Mouse (Mus musculus): ENCODE results near the gene Ctnnbl1.

The Ctnnbl1 gene

DNA sequence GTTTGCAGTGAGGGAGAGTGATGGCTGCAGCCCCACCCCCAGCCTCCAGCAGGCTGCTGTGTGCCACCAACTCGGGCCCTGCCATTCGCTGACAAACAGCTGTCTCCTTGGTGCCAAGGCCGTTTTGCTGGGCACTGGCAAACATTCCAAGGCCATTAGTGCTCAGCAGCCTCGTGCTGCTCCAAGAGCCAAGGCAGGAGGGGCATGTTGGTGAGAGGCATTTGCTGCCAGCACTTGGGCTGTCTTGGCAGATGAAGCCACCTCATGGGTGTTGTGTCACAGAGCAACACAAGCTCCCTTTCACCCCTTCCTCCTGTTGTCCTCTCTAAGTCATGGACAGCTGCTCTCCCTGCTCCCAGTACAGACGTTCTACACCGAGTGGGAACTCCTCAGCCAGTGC is 136.0 kb downstream of the Ctnnbl1 start:
- peak; percentile 74 for DNase-seq (ENCODE audit: inconsistent ontology term)

DNA sequence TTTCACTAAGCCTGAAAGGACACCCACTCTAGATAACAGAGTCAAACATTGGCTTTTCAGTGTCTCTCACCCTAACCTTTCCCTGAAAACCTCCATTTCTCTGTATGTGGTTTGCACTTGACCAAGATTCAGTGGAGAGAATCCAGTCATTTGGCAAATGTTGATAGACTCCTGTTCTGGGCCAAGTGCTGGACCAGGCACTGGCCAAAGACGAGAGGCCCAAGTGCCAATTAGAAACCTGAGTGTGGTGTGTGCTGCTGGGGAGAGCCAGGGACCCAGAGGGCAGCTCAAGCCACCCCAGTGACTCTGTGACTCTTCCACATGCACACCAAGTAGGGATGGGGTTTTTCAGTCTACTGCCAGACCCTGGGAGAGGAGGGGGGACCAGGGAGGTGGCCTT is 136.5 kb downstream of the Ctnnbl1 start:
- peak; percentile 44 for DNase-seq (ENCODE audit: inconsistent ontology term)

DNA sequence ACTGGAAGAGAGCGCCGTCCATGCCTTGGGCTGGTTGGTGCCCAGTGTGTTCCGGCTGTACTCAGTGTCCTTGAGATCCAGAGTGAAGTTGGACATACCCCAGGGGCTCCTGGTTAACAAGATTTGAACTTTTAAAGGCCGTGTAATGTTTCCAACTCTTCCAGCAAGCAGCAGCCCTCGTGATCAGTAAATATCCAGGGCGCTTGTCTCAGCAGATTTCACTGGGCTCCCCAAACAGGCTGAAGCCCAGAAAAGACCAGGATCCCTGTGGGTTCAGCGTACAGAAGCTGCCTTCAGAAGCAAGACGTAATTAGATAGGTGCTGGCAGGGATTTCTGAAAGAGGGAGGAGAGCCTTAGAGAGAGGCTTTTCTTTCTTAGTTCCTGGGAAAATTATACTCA is 137.9 kb downstream of the Ctnnbl1 start:
- DNase-seq (ENCODE audit: inconsistent ontology term), result no peak

DNA sequence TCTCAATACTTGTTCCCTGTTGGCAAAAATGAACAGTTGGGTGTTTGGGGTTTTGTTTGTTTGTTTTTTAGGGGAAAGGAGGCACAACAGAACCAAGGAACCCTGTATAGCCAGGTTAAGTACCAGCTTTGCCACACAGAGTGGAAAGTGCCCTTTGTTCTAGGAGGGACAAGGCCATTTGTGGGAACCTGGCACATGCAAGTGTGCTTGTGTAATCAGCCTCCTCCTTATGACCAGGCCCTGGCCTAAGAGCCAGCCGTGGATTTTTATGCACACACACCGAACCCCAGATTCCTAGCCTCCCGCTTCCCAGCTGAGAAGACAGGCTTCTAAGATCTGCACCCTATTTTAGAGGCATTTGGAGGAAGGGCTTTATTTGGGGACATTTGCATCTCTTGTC is 140.2 kb downstream of the Ctnnbl1 start:
- no peak for DNase-seq (ENCODE audit: inconsistent ontology term)

DNA sequence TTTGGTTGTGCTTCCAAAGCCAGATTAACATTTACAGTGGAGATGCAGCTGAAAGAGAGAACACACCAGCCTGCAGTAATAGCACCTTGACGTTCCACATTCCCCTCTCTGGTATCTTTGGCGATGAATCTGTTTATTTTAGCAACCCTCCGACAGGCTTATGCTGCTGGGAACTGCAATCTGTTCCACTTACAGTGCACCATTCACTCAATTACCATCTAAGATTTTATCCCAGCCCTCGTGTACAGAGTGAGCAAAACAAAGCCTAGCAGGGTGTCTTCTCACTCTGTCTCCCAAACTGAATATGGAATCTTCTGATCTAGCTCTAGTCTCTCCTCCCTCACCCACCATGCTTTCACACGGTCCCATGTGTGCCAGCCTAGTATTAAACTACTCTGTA is 140.8 kb downstream of the Ctnnbl1 start:
- no peak for DNase-seq (ENCODE audit: inconsistent ontology term)

DNA sequence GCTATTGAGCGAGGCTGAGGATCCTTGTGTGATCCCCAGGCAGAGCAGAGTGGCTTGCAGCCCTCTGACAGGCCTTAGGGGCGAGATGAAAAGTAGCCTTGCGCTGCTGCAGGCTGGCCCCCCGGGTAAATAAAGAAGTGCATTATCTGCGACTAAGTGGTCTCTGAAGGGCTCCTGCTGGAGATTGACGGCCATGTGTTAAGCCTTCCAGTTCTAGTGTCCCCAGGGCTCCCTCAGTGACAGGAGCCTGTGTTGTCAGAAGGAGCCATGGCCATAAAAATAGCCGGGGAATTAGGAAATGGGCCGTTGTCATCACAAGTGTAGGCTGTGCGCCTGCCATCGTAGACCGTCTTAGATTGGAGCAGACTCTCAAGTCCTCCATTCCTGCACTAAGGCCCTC is 144.7 kb downstream of the Ctnnbl1 start:
- DNase-seq (ENCODE audit: inconsistent ontology term), result no peak

DNA sequence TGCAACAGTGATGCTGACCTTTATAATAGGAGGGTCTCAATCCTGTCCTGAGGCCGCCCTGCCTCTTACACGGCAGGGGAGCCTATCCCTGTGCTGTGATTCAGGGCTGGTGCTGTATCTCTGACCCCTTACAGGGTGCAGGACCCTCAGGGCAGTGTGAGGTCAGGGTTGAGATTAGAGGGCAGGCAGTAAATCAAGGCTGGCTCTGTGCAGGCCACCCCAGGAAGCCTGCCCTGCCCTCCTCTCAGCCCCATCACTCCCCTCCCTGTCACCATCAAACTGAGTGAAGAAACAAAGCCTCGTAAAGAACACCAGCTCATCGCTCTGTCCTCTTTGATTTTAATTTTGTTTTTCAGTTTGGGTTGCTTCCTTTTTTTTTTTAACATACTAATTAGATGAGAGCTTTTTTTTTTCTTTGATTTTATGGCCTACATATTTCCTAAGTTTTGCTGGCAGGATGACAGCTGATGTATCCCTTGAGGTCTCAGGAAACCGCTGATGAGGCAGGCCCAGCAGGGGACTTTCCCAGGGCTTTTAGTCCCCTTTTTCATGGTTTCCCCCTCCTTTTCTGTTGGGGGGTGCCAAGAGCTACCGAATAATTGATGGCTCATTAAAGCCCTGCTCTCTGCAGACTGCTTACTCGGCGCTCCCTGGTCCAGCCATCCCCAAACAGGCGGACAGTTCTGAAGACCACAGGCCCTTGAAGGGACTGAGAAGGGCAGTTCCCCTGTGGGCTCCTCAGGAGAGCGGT is 150.2 kb downstream of the Ctnnbl1 start:
- DNase-seq (ENCODE audit: inconsistent ontology term), result peak; percentile 89

DNA sequence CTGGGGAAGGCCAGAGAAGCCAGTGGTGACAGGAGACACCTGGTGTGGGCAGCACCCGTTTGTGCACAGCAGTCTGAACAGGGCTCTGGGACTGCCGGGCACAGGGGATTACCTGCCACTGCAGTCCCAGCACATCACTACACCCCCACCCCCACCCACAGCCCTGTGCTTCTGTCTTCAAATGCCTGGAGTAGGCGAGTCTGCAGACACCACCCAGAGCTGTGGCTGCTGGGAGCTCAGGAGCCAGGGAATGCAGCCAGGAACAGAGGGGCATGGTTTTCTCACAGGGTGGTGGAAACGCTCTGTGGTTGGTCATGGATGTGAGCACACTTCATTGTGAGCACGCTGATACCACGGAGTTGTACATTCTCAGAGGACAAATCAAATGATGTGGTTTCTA is 154.0 kb downstream of the Ctnnbl1 start:
- no peak for DNase-seq (ENCODE audit: inconsistent ontology term)

DNA sequence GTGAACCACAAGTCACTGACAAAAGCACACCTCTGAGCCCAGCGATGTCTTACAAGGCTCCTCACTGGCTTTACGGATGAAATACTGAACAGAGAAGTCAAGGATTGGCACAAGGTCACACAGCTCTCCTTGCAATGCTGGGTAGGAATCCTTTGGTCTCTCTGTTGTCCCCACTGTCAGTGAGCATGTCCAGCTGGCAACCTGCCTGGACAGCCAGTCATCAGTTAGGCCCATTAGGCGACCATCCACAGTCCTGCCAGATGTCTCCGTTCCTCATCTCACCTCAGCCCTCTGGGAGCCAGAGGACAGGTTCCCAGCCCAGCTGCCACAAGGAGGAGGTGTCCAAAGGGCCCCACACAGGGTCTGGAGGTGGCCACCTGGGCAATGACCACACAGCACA is 159.9 kb downstream of the Ctnnbl1 start:
- DNase-seq (ENCODE audit: inconsistent ontology term), result peak; percentile 24

DNA sequence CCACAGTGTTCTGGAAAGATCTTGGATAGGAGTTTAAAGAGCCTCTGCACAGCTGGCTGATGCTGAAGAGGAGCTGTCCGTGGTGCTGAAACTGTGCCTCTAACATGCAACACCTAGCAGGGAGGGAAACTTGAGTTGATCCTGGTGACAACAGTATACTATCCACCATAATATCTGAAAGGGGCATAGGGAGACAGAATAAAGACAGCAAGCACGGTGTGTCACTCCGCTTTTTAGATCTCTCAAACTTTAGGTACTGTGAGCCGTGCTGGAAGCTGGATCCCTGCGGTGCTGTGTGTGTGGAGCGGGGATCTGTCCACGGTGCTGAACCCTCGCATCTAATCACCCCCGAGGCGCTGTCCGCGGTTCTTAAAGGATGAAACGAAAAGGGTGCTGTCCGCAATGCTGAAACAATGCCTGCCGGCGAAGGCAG is 176.0 kb downstream of the Ctnnbl1 start:
- peak; percentile 87 for DNase-seq (ENCODE audit: inconsistent ontology term)

DNA sequence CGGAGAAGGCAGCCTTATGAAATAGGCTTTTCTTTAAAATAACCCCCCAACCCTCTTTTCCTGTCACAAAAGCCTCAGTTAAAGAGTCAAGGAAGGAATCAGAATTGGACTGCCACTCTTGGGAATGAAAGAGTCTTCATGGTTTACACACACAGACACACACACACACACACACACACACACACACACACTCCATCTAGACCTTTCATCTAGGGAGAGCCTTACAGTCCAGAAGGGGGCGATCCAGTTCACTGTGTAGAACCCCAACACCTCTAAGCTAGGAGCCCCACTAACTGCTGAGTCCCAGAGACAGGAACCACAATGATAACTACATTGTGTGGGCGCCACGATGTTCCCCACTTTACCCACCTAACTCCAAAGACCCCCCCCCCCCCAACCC is 176.5 kb downstream of the Ctnnbl1 start:
- no peak for DNase-seq (ENCODE audit: inconsistent ontology term)

DNA sequence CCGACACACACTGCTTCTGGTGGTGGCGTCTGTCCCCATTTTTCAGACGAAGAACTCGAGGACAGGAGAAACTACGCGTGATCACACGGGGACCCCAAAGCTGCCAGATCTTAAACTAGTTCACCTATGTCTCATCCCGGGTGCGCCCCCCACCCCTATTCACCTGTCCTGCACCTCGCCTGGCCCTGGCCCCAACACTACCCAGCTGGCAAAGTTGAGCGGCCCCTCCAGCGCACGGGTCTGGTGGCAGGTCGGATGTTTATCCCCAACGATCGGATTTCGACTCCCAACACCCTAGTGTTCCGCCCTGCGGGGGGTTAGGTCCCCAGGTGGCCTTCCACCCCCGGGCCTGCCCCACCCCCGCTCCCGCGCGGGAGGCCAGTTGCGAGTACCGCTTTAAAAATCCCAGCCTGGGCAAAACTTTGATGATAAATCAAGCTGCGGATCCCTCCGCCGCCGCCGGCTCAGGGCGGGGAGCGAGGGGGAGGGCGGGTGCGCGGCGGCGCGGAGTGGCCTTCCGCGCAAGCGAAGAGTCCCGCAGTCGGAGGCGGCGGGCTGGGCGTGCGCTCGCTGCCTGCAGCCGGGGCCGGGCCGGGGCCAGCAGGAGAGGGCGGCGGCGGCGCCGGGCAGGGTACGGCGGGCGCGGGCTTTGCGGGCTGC is 177.0 kb downstream of the Ctnnbl1 start, which contains the start of gene Vstm2l:
Gene Vstm2l, plus strand, starts transcription at position 549 of the 660 bp plus-strand sequence.
- peak; percentile 17 for DNase-seq (ENCODE audit: inconsistent ontology term)

DNA sequence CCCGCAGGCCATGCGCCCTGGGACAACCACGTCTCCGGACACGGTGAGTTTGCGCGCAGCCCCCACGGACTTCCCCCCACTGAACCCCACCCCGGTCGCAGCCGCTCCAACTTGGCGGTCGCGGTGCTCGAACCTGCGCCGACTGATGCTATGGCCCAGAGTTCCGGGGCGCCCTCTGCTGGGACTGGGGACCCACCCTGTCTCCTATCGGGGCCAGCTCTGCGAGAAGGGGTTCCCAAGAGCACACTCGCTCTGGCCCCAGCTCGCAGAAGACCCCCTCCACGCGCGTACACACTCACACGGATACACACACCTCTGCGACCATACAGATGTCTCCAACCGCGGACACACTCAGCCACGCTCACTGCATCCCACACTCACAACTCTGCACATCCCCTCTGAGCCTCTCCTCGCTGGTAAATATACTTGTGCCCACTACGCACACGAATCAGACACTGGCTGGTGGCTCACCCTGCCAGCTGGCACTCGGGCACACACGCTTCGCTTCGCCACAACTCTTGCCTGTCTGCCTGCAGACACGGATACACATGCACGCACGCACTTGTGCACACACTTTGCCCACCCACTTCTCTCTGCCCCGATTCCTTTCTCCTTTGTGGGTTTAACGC is 177.8 kb downstream of the Ctnnbl1 start:
- no peak for DNase-seq (ENCODE audit: inconsistent ontology term)

DNA sequence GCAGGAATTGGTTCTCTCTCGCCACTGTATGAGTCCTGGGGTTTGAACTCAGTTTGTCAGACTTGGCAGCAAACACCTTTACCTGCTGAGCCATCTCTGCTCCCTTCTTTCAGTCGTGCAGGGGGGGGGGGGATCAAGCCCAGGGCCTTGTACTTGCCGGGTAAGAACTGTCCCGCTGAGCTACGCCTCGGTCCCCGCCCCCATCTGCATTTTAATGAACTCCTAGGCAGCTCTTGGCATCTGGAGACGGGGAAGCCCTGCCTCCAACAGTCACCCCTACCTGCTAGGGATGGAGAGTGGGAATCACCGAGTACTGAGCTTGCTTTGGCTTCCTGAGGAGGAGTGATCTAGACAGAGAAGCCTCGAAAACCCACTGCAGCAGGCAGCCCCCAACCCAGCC is 181.3 kb downstream of the Ctnnbl1 start:
- DNase-seq (ENCODE audit: inconsistent ontology term), result no peak

DNA sequence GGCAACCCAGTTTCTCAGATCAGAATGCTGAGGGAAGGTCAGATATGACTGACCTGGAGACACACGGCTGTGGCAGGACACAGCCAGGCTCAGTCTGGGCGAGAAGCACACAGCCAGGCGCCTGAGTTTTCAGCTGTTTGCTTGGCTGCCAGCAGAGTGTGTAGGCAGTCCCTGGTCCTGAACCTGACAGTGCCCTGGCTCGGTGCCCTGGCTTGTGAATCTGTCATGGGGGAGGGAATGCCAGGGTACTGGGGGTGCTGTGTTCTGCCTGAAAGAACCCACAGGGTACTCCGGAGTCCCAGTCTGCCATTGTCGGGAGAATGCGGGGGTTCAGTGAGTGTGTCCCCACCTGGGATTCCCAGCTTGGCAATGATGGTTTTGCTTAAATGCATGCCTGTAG is 184.3 kb downstream of the Ctnnbl1 start:
- DNase-seq (ENCODE audit: inconsistent ontology term), result no peak

DNA sequence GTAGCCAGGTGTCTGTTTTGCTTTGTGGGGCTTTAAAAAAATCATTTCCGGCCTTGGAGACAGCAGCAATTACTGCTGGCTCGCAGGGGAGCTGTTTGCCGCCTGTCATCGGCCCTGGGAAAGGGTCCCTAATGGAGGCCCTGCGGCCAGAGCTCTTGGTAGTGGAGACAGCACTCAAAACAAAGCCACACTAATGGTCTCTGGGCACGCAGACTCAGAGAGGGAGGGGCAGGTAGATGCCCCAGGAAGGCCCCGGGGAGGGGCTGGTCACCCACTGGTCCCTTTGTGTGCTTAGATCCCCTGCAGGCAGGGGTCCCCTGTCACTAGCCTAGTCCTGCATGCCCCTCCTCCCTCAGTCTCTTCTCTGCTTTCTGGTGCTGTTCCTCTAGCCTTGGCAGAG is 186.2 kb downstream of the Ctnnbl1 start:
- no peak for DNase-seq (ENCODE audit: inconsistent ontology term)

DNA sequence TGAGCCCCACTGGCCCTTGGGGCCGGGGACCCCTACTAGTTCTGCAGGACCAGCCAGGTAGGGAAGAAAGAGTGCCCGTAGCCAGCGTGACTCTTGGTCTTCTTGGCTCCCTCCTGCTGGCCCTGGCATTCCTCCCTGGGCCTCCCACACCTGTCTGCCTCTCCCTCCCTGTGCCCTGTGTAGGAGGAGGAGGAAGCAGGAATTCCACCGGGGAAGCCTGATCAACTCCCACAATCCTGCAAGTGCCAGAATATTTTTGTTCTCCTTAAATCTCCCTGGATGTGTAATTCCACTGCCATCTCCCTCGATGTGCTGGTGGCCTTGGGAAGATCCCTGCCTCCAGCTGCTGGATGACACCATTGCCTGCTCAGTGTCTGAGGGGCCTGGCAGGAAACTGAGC is 187.3 kb downstream of the Ctnnbl1 start:
- no peak for DNase-seq (ENCODE audit: inconsistent ontology term)

DNA sequence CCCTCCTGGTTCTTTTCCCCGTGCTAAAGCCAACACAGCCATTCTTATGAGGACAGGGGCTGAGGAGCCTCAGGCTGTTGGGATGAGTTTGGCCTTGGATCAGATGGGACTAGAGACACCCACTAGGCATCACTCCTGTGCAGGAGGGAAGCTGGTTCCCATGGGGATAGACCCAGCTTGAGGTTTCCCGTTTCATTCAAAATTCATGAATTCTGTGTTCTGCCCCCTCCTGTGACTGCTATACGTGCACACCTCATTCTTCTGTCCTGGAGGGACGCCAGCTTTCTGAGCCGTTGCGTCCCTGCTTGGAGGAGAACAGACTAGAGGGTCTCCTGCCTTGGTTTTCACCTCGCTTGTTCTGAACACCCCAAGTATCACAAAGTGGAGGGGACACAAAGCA is 189.3 kb downstream of the Ctnnbl1 start:
- DNase-seq (ENCODE audit: inconsistent ontology term), result no peak

DNA sequence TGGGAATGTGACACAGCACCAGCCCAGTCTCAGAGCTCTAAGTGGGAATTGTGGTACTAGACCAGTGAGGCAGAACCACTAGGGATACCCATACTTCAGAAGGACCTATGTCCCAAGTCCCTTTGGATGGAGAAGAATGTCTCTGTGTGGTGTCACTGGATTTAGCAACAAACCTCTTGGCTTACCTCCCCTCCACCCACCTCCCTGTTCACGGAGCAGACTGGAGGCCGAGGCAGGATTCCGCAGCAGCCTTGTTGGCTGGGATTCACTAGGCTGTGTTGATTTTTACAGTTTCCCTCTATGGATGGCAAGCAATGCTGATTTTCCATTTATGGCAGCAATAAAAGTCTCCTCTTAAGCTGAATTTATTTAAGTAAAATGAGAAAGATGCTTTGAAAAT is 189.7 kb downstream of the Ctnnbl1 start:
- DNase-seq (ENCODE audit: inconsistent ontology term), result no peak

DNA sequence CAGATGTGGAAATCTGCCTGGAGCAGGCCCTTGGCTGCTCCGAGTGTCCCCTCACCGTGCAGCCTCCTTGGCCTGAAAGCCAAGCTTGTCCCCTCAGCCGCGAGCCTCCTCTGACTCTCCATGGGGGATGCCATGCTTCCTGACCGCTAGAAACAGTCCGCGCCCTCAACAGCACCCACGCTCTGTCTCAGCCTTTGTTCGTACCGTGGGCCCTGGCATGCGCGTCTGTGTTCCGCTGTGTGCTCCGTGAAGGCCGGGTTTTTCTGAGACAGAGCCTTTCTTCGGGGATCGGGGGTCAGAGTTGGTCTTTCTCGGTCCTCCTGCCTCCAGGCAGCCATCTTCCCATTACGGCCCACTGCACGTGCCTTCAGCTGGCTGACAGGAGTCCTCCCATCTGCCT is 190.2 kb downstream of the Ctnnbl1 start:
- DNase-seq (ENCODE audit: inconsistent ontology term), result no peak

DNA sequence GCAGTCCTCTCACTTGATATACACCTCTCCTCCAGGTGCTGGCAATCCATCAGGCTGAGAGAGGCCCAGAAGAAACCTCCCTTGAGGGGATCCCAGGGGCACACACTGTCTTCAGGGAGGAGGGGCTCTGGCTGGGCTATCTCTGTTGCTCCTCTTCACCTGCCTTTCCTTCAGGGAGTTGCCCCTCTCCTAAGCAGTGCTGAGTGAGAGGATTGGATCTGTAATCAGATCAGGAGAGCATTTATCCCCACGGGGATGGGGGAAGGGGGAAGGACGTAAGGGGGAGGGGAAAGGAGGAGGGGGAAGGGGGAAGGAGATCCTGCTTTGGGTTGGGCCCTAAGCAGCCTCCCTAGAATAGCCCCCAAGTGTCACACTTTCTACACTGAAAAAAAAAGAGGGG is 190.6 kb downstream of the Ctnnbl1 start:
- DNase-seq (ENCODE audit: inconsistent ontology term), result no peak

DNA sequence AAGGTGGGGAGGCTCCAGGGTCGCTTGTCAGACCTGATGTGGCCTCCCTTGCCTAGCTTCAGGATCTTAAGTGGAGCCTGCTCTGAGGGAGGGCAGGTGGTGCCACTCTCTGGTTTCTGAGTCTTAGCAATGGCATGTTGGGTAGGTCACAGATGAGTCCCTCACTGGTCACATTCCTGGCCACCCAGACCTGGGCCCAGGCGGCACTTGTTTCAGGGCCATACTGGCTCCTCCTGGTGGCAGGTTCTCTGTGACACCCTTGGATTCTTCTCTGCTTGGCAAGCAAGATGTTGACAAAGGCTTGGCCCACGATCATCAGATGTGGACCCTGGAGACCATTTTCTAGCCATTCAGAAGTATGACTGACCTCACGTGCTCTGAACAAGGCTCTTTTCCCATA is 195.5 kb downstream of the Ctnnbl1 start:
- no peak for DNase-seq (ENCODE audit: inconsistent ontology term)
